Mouse (Mus musculus) stomach, postnatal 0 days (tissue): Measurements from ENCODE around the gene Cdr2l.
A peak's percentile ranks its signal among the peaks of the same experiment; 100 is the strongest.

ENCODE experiments used
- CTCF ChIP-seq: IDR thresholded peaks from 2 replicates; pipeline ENCODE4 v1.5.1; 2016; ENCODE audit warnings: antibody characterized with exemption, low read depth, mild to moderate bottlenecking, moderate library complexity
- EP300 ChIP-seq: optimal IDR thresholded peaks from 2 replicates; pipeline ENCODE3; 2016; ENCODE audit warnings: antibody characterized with exemption

DNA sequence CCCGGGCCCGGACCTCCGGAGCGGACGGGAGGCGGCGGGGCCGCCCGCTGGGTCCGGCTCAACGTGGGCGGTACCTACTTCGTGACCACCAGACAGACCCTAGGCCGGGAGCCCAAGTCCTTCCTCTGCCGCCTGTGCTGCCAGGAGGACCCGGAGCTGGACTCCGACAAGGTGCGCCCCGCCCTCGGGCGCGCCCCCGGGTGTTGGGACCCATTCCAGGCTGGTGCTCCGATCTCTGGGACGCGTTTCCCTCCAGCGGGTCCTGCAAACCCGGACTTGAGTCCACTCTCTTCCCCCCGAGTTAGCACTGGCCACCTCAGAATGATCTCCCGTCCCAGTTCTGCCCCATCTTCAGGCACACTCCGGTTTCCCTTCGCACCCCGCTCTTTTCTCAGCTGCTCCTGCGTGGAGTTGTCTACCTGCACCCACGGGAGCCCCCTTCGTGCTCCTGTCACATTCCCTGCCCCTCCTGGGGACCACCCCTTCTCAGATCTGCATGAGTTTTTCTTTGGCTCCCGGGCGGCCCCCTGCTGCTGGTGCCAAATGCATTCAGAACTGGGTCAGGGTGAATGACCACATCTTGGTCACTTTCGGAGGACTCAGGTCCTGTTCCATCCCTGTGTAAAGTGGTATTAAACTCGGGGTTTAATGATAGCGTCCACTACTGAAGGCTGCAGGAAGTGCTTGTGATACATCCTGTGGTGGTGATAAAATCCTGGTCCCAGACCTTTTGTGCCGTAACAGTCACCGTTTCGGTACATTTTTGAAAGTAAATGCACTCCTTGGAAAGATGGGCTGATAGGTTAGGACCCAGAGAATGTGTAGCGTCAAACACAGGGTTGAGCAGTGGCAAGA is 38.8 kb downstream of the Cdr2l start:
- TF ChIP-seq CTCF (0 out of 2 replicates have a peak, but pooled peaks have one; percentile 5), EP300 (no peak)
